Mouse (Mus musculus) midbrain, embryonic 16.5 days (tissue): ENCODE data around the gene Spns2. TPM values are rescaled to one million over a fixed set of nuclear protein-coding genes. Genes with fewer than 3 reads are reported as not detected.
A peak's percentile ranks its signal among the peaks of the same experiment; 100 is the strongest.

Experiments used
- ATAC-seq: fragments of 200-750 bp; cut with Nextera tagmentation; 2 replicates; pipeline ENCODE4 v1.8.0; 2017; ENCODE audit warnings: moderate TSS enrichment
- H3K27ac ChIP-seq: fragments of 300-500 bp; sonication (generic); 2 replicates; pipeline ENCODE4 v1.5.1; 2014; ENCODE audit warnings: mild to moderate bottlenecking, low read length, mixed read lengths
- H3K27me3 ChIP-seq: fragments of 300-500 bp; sonication (generic); 2 replicates; pipeline ENCODE4 v1.6.1; 2014; ENCODE audit warnings: low read depth, low read length, mixed read lengths; ENCODE audit not compliant: control insufficient read depth, insufficient read depth
- H3K36me3 ChIP-seq: fragments of 300-500 bp; sonication (generic); 2 replicates; pipeline ENCODE4 v1.6.1; 2014; ENCODE audit warnings: mild to moderate bottlenecking, low read length, moderate library complexity, mixed read lengths; ENCODE audit not compliant: control insufficient read depth, insufficient read depth
- H3K4me1 ChIP-seq: fragments of 300-500 bp; sonication (generic); 2 replicates; pipeline ENCODE4 v1.6.1; 2014; ENCODE audit warnings: mild to moderate bottlenecking, low read length, mixed read lengths; ENCODE audit not compliant: control insufficient read depth, insufficient read depth
- H3K4me2 ChIP-seq: fragments of 300-500 bp; sonication (generic); 2 replicates; pipeline ENCODE4 v1.6.1; 2014; ENCODE audit warnings: mild to moderate bottlenecking, low read length, mixed read lengths
- H3K4me3 ChIP-seq: fragments of 300-500 bp; sonication (generic); 2 replicates; pipeline ENCODE4 v1.5.1; 2014; ENCODE audit warnings: low read depth, mild to moderate bottlenecking, low read length, moderate library complexity, mixed read lengths
- H3K9ac ChIP-seq: fragments of 300-500 bp; sonication (generic); 2 replicates; pipeline ENCODE4 v1.6.1; 2014; ENCODE audit warnings: low read depth, low read length, mixed read lengths
- H3K9me3 ChIP-seq: fragments of 300-500 bp; sonication (generic); replicated peaks from 2 replicates; pipeline ENCODE4 v1.6.1; 2014; ENCODE audit warnings: mild to moderate bottlenecking, low read length, mixed read lengths; ENCODE audit not compliant: control insufficient read depth, poor library complexity, severe bottlenecking
- WGBS: fragments of 180-500 bp; shearing (Covaris S2); extraction: QIAGEN DNeasy Blood & Tissue Kit; methylation state at CpG from one replicate; pipeline ENCODE4 v1.1.7; 2014; 5-methylcytosine and 5-hydroxymethylcytosine counted together
- polyA plus RNA-seq: library from polyadenylated mRNA; unstranded; fragments of >200 nt; fragmentation: Nextera tagmentation; extraction: Ambion mirVana; gene quantifications from 2 replicates; pipeline ENCODE4 v1.2.1, GENCODE M21; 2015

Spns2 gene
- polyA plus RNA-seq, 1 experiment from 2014 or later, result 6.8 TPM

GRCm38 (mm10) chr11:72474926-72475325, 14.8 kb downstream of the Spns2 start:
- Histone ChIP-seq H3K4me2 (no peak overlapping the region), H3K36me3 (0 out of 2 replicates have a peak, but pooled peaks cover 4% of the 10 kb centered on the region), H3K4me1 (0 out of 2 replicates have a peak, but pooled peaks cover 6% of the 10 kb centered on the region), H3K9ac (no peak overlapping the region), H3K4me3 (no peak overlapping the region), H3K9me3 (no peaks in the 10 kb centered on the region), H3K27ac (no peak overlapping the region), H3K27me3 (no peaks in the 10 kb centered on the region)
- ATAC-seq, result no peak
- whole genome bisulfite sequencing, result 91% methylated on average over 3 of the region's 3 CpGs

- Histone ChIP-seq H3K27me3 (no peaks in the 10 kb centered on the region), H3K27ac (no peak overlapping the region), H3K36me3 (0 out of 2 replicates have a peak, but pooled peaks cover 4% of the 10 kb centered on the region), H3K9ac (no peak overlapping the region), H3K9me3 (no peaks in the 10 kb centered on the region), H3K4me1 (peaks cover 9% of the 10 kb centered on the region; the same call in 1 of the 2 replicates), H3K4me2 (no peak overlapping the region), H3K4me3 (no peak overlapping the region)
- ATAC-seq, result no peak
- 95% methylated on average over 4 of the region's 4 CpGs for WGBS
These were observed 16.2 kb downstream of the Spns2 start for GRCm38 (mm10) chr11:72473540-72473939.

- Histone ChIP-seq H3K9me3 (no peaks in the 10 kb centered on the region), H3K9ac (no peak overlapping the region), H3K27me3 (no peaks in the 10 kb centered on the region), H3K36me3 (0 out of 2 replicates have a peak, but pooled peaks cover 4% of the 10 kb centered on the region), H3K4me1 (peaks cover 3% of the 10 kb centered on the region; the same call in 1 of the 2 replicates), H3K4me3 (no peak overlapping the region), H3K4me2 (no peak overlapping the region), H3K27ac (no peak overlapping the region)
- no peak for ATAC-seq
- 80% methylated on average over 6 of the region's 6 CpGs for WGBS
These were observed 18.3 kb downstream of the Spns2 start for GRCm38 (mm10) chr11:72471381-72471780.

- H3K27me3 ChIP-seq, result no peaks in the 10 kb centered on the region
- no peak overlapping the region for H3K9ac ChIP-seq
- no peak for ATAC-seq
- WGBS, result 68% methylated on average over 4 of the region's 4 CpGs
- H3K9me3 ChIP-seq, result no peaks in the 10 kb centered on the region
- H3K4me1 ChIP-seq, result peaks cover 3% of the 10 kb centered on the region; the same call in 1 of the 2 replicates
- H3K4me3 ChIP-seq, result no peak overlapping the region
- no peak overlapping the region for H3K4me2 ChIP-seq
- no peak overlapping the region for H3K27ac ChIP-seq
- 0 out of 2 replicates have a peak, but pooled peaks cover 4% of the 10 kb centered on the region for H3K36me3 ChIP-seq
These were observed 19.7 kb downstream of the Spns2 start for GRCm38 (mm10) chr11:72470004-72470403.

GRCm38 (mm10) chr11:72469217-72469616, 20.5 kb downstream of the Spns2 start:
- no peak for ATAC-seq
- H3K4me1 ChIP-seq, result peaks cover 3% of the 10 kb centered on the region; the same call in 1 of the 2 replicates
- WGBS, result 26% methylated on average over 5 of the region's 5 CpGs
- no peak overlapping the region for H3K4me3 ChIP-seq
- no peak overlapping the region for H3K4me2 ChIP-seq
- no peaks in the 10 kb centered on the region for H3K9me3 ChIP-seq
- no peak overlapping the region for H3K27ac ChIP-seq
- H3K27me3 ChIP-seq, result no peaks in the 10 kb centered on the region
- no peak overlapping the region for H3K9ac ChIP-seq
- 0 out of 2 replicates have a peak, but pooled peaks cover 4% of the 10 kb centered on the region for H3K36me3 ChIP-seq

- WGBS, result 75% methylated on average over 5 of the region's 5 CpGs
- Histone ChIP-seq H3K9me3 (no peaks in the 10 kb centered on the region), H3K4me1 (peaks cover 3% of the 10 kb centered on the region; the same call in 1 of the 2 replicates), H3K9ac (no peak overlapping the region), H3K4me2 (no peak overlapping the region), H3K4me3 (no peak overlapping the region), H3K27ac (0 out of 2 replicates have a peak overlapping the region, but pooled peaks have one; percentile 20), H3K27me3 (no peaks in the 10 kb centered on the region), H3K36me3 (peaks cover 5% of the 10 kb centered on the region; the same call in 1 of the 2 replicates)
- no peak for ATAC-seq
These were observed 21.2 kb downstream of the Spns2 start for GRCm38 (mm10) chr11:72468525-72468924.

- no peak overlapping the region for H3K9ac ChIP-seq
- WGBS, result 58% methylated on average over 11 of the region's 11 CpGs
- H3K27ac ChIP-seq, result peak overlapping the region; percentile 43
- no peak for ATAC-seq
- peaks cover 2% of the 10 kb centered on the region; the same call in 1 of the 2 replicates for H3K36me3 ChIP-seq
- H3K4me2 ChIP-seq, result no peak overlapping the region
- no peak overlapping the region for H3K4me3 ChIP-seq
- H3K9me3 ChIP-seq, result no peaks in the 10 kb centered on the region
- no peaks in the 10 kb centered on the region for H3K27me3 ChIP-seq
- H3K4me1 ChIP-seq, result peaks cover 5% of the 10 kb centered on the region; the same call in 1 of the 2 replicates
These were observed 22.8 kb downstream of the Spns2 start for GRCm38 (mm10) chr11:72466694-72467507.

GRCm38 (mm10) chr11:72465978-72466693, 23.6 kb downstream of the Spns2 start:
- H3K27me3 ChIP-seq, result no peaks in the 10 kb centered on the region
- no peak overlapping the region for H3K4me2 ChIP-seq
- ATAC-seq, result no peak
- no peak overlapping the region for H3K27ac ChIP-seq
- peaks cover 2% of the 10 kb centered on the region; the same call in 1 of the 2 replicates for H3K36me3 ChIP-seq
- 70% methylated on average over 11 of the region's 11 CpGs for WGBS
- H3K9ac ChIP-seq, result no peak overlapping the region
- H3K4me3 ChIP-seq, result no peak overlapping the region
- H3K9me3 ChIP-seq, result no peaks in the 10 kb centered on the region
- peaks cover 5% of the 10 kb centered on the region; the same call in 1 of the 2 replicates for H3K4me1 ChIP-seq
